Mouse (Mus musculus): Measurements from ENCODE around the gene Taldo1.

DNA sequence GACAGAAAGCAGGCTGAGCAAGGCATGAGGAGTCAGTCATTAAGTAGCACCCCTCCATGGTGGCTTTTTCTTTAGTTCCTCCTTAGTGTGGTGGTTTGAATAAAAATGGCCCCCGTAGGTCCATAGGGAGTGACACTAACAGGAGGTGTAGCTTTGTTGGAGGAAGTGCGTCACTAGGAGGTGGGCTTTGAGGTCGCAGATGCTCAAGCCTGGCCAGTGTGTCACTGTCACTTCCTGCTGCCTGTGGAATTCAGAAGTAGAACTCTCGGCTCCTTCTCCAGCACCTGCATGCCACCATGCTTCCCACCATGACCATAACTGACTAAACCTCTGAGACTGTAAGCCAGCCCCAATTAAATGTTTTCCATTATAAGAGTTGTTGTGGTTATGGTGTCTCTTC is 24.6 kb upstream of the Taldo1 start:
- TF ChIP-seq POLR2A (IDR thresholded peaks at IDR 0.05; ENCODE audit: low read depth, low read length): no peak
- TF ChIP-seq CTCF (IDR thresholded peaks at IDR 0.05; ENCODE audit: borderline replicate concordance, insufficient read depth, low read length): no peak
